Mouse (Mus musculus) embryonic facial prominence, embryonic 12.5 days (tissue): ENCODE data around the gene Brix1. TPM values are rescaled to one million over a fixed set of nuclear protein-coding genes. Genes with fewer than 3 reads are reported as not detected.

Experiments
- ATAC-seq: fragments of 200-750 bp; cut with Nextera tagmentation; 2 replicates; pipeline ENCODE4 v1.8.0; 2017; ENCODE audit not compliant: insufficient number of reproducible peaks, insufficient read depth, low FRiP score, low TSS enrichment
- H3K27ac ChIP-seq: fragments of 300-500 bp; sonication (generic); 2 replicates; pipeline ENCODE4 v1.5.1; 2016; ENCODE audit warnings: mild to moderate bottlenecking
- H3K27me3 ChIP-seq: fragments of 300-500 bp; sonication (generic); 2 replicates; pipeline ENCODE4 v1.6.1; 2016; ENCODE audit warnings: mild to moderate bottlenecking, moderate library complexity
- H3K36me3 ChIP-seq: fragments of 300-500 bp; sonication (generic); 2 replicates; pipeline ENCODE4 v1.6.1; 2016; ENCODE audit warnings: mild to moderate bottlenecking
- H3K4me1 ChIP-seq: fragments of 300-500 bp; sonication (generic); 2 replicates; pipeline ENCODE4 v1.6.1; 2016
- H3K4me2 ChIP-seq: fragments of 300-500 bp; sonication (generic); replicated peaks from 2 replicates; pipeline ENCODE4 v1.6.1; 2016; ENCODE audit warnings: mild to moderate bottlenecking, moderate library complexity
- H3K4me3 ChIP-seq: fragments of 300-500 bp; sonication (generic); 2 replicates; pipeline ENCODE4 v1.5.1; 2016; ENCODE audit warnings: mild to moderate bottlenecking
- H3K9ac ChIP-seq: fragments of 300-500 bp; sonication (generic); 2 replicates; pipeline ENCODE4 v1.6.1; 2016; ENCODE audit warnings: mild to moderate bottlenecking, moderate library complexity
- H3K9me3 ChIP-seq: fragments of 300-500 bp; sonication (generic); 2 replicates; pipeline ENCODE4 v1.6.1; 2016; ENCODE audit warnings: mild to moderate bottlenecking, moderate library complexity
- WGBS: fragments of 180-500 bp; shearing (Covaris S2); methylation state at CpG from one replicate; pipeline ENCODE4 v1.1.7; 2016; 5-methylcytosine and 5-hydroxymethylcytosine counted together
- polyA plus RNA-seq: library from polyadenylated mRNA; unstranded; fragments of >200 nt; fragmentation: Nextera tagmentation; extraction: Ambion mirVana; gene quantifications from 2 replicates; pipeline ENCODE4 v1.2.1, GENCODE M21; 2016

Gene Brix1
- polyA plus RNA-seq, 1 experiment from 2014 or later = 126 TPM

- WGBS = 86% methylated on average over 1 of the region's 1 CpGs
- H3K36me3 ChIP-seq = peaks cover 26% of the 10 kb centered on the region
- no peak overlapping the region for H3K4me2 ChIP-seq
- H3K27me3 ChIP-seq = no peaks in the 10 kb centered on the region
- H3K9ac ChIP-seq = no peak overlapping the region
- no peak for ATAC-seq
- H3K9me3 ChIP-seq = no peaks in the 10 kb centered on the region
- no peaks in the 10 kb centered on the region for H3K4me1 ChIP-seq
- no peak overlapping the region for H3K27ac ChIP-seq
- no peak overlapping the region for H3K4me3 ChIP-seq
Measured at GRCm38 (mm10) chr15:10442275-10442674, 43.5 kb downstream of the Brix1 start.

- 91% methylated on average over 9 of the region's 9 CpGs for WGBS
- no peak overlapping the region for H3K9ac ChIP-seq
Measured at GRCm38 (mm10) chr15:10441493-10441892, 44.3 kb downstream of the Brix1 start.

DNA sequence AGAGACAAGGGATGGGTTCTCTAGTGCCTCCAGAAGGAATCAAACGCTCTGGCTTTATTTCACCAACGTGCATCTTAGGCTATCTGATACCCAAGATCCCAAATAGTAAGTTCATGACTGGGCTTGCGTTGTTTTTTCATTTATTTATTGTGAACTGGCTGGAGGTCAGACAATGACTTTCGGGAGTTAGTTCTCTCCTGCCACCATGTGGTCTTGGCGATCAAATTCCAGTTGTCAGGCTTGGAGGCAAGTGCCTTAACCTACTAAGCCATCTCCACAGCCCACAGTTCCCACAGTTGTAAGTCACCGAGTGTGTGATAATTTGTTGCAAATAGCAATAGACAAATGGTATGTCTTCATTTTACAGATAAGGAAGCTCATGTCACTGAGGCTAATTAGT is 45.8 kb downstream of the Brix1 start:
- H3K4me1 ChIP-seq = no peaks in the 10 kb centered on the region
- 73% methylated on average over 6 of the region's 6 CpGs for WGBS
- peaks cover 13% of the 10 kb centered on the region; the same call in 1 of the 2 replicates for H3K36me3 ChIP-seq

More at GRCm38 (mm10) chr15:10441493-10441892, 44.3 kb downstream of the Brix1 start:
- H3K27ac ChIP-seq = no peak overlapping the region
- H3K4me2 ChIP-seq = no peak overlapping the region
- no peak for ATAC-seq
- no peaks in the 10 kb centered on the region for H3K4me1 ChIP-seq
- H3K36me3 ChIP-seq = peaks cover 22% of the 10 kb centered on the region
- H3K4me3 ChIP-seq = no peak overlapping the region
- H3K27me3 ChIP-seq = no peaks in the 10 kb centered on the region
- no peaks in the 10 kb centered on the region for H3K9me3 ChIP-seq

GRCm38 (mm10) chr15:10436893-10437292 is 48.9 kb downstream of the Brix1 start:
- Histone ChIP-seq H3K9me3 (no peaks in the 10 kb centered on the region), H3K9ac (no peak overlapping the region), H3K27me3 (no peaks in the 10 kb centered on the region), H3K4me2 (no peak overlapping the region), H3K27ac (no peak overlapping the region), H3K36me3 (peaks cover 5% of the 10 kb centered on the region; the same call in 1 of the 2 replicates), H3K4me1 (no peaks in the 10 kb centered on the region), H3K4me3 (no peak overlapping the region)
- 89% methylated on average over 1 of the region's 1 CpGs for WGBS
- no peak for ATAC-seq

More for the DNA sequence above, 45.8 kb downstream of the Brix1 start:
- Histone ChIP-seq H3K9ac (no peak overlapping the region), H3K9me3 (no peaks in the 10 kb centered on the region), H3K27ac (no peak overlapping the region), H3K4me3 (no peak overlapping the region), H3K27me3 (no peaks in the 10 kb centered on the region), H3K4me2 (no peak overlapping the region)
- ATAC-seq = no peak

- H3K9me3 ChIP-seq = no peaks in the 10 kb centered on the region
- H3K4me2 ChIP-seq = no peak overlapping the region
- ATAC-seq = no peak
- 90% methylated on average over 13 of the region's 13 CpGs for WGBS
- no peak overlapping the region for H3K9ac ChIP-seq
- H3K4me3 ChIP-seq = no peak overlapping the region
- H3K27ac ChIP-seq = no peak overlapping the region
- H3K27me3 ChIP-seq = no peaks in the 10 kb centered on the region
- H3K36me3 ChIP-seq = no peaks in the 10 kb centered on the region
- no peaks in the 10 kb centered on the region for H3K4me1 ChIP-seq
Measured at GRCm38 (mm10) chr15:10426545-10427266, 59.0 kb downstream of the Brix1 start.

DNA sequence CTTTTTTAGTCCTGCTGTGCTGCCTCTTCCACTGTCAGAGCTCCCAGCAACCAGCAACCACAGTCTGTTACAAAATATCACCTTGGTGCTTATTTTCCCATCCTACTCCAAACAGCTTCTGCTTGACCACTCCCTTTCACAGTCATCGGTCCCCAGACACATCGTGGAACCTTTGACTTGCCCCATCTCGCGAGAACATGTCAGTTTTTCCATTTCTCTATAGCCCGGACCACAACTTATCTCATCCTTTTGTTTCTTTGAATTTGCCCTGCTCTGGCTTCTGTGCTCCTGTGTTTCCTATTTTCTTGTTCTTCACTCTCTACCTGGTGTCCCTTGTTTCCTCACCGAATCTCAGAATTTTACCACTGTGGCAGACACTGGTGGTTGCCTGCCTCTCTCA is 59.6 kb downstream of the Brix1 start:
- Histone ChIP-seq H3K4me2 (no peak overlapping the region), H3K4me1 (no peaks in the 10 kb centered on the region), H3K27ac (no peak overlapping the region), H3K27me3 (no peaks in the 10 kb centered on the region), H3K9ac (no peak overlapping the region), H3K36me3 (no peaks in the 10 kb centered on the region), H3K4me3 (no peak overlapping the region), H3K9me3 (no peaks in the 10 kb centered on the region)
- ATAC-seq = no peak
- 94% methylated on average over 6 of the region's 6 CpGs for WGBS

Other genes starting within 250 kb of the Brix1 start
- gene Gm21973, start 160.6 kb downstream of the Brix1 start, polyA plus RNA-seq = not detected in 2 replicates
- gene Agxt2, start 127.4 kb downstream of the Brix1 start, polyA plus RNA-seq = not detected in 2 replicates
- 16.1 and 16.9 TPM in 2 replicates for gene Dnajc21, start 15.4 kb downstream of the Brix1 start, polyA plus RNA-seq
- 41.1 and 41.7 TPM in 2 replicates for gene Rad1, start 71 bp upstream of the Brix1 start, polyA plus RNA-seq
- not detected in 2 replicates for gene Ttc23l, start 72.7 kb upstream of the Brix1 start, polyA plus RNA-seq
- 85.6 and 89.7 TPM in 2 replicates for gene Rai14, start 228.7 kb upstream of the Brix1 start, polyA plus RNA-seq